Mouse (Mus musculus) heart, adult 11 months (tissue): ENCODE measurements around the gene Tmem190.
"Not testable (repeated sequence)": the region's sequence is repeated elsewhere in the genome, so short reads cannot be mapped to it uniquely, and the experiment has no call there.

ENCODE experiments used
- DNase-seq: peaks from one replicate; pipeline ENCODE4 v3.0.0; 2022

Gene Tmem190

GRCm38 (mm10) chr7:4816559-4816958 is 33.8 kb downstream of the Tmem190 start:
- DNase-seq = no peak

- DNase-seq = not testable (repeated sequence)
These were observed 38.2 kb downstream of the Tmem190 start for GRCm38 (mm10) chr7:4820925-4821324.

DNA sequence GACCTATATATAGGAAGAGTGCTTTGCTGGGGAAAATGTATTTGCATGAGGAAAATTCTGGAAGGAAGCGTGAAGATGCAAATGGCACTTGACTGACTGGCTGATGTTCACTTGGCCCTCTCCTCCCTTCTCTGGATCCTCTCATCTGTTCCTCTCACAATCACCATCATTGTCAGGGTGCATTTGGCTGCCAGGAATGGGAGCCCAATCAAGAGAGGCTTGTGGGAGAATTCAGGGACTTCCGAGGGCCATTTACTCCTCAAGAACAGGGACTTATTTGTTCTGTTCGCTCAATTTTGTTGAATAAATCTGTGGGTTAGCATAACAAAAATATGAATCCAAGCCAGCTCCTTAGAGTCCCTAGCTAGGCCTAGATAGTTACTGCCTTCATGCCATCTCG is 39.0 kb downstream of the Tmem190 start:
- DNase-seq = no peak

- no peak for DNase-seq
These were observed 39.6 kb downstream of the Tmem190 start for GRCm38 (mm10) chr7:4822162-4822907.

DNA sequence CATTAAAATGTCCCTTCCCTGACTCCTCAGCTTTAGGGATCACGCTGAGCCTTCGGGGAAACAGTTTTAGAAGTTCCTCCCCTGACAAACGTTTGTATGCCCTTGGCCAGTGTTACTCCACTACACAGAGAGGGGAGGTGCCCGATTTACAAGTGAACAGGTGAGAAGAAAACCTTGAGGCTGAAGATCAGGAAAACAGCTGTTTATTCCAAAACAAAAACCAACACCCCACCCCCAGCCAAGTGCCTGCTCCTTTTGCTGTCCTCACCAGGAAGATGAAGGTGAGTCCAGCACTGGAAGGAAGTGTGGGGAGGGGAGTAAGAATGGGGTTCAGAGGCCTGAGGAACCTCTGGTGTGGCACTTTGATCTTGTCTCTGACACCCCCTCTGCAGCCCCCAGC is 42.6 kb downstream of the Tmem190 start:
- no peak for DNase-seq

DNA sequence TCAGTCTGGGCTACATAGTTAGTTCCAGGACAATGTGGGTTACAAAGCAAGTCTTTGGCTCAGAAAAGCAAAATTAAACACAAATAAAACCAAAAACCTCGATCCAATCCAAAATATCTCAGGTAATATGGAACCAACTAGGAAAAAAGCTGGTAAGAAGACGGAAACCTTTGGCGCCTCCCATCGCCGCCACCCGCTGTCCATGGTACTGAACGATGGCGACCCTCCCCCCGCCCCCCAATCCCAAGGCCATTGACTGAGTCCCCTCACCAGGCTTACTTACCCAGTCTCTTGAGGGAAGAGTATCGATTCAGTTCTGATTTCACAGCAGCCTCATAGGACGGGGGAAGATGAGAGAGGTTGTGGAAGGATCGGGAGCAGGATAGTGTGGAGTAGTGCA is 47.7 kb downstream of the Tmem190 start:
- DNase-seq = no peak
